Mouse (Mus musculus) G1E (cell line): ENCODE results near the gene AI481877.

Experiments used
- CTCF ChIP-seq: IDR thresholded peaks from 2 replicates; pipeline ENCODE4 v1.5.1; 2012; ENCODE audit warnings: low read depth, low read length, inconsistent platforms, mixed read lengths
- GATA1 ChIP-seq: IDR thresholded peaks from 2 replicates; pipeline ENCODE4 v1.6.1; 2012; ENCODE audit warnings: borderline replicate concordance, low read length, inconsistent platforms, mixed read lengths

DNA sequence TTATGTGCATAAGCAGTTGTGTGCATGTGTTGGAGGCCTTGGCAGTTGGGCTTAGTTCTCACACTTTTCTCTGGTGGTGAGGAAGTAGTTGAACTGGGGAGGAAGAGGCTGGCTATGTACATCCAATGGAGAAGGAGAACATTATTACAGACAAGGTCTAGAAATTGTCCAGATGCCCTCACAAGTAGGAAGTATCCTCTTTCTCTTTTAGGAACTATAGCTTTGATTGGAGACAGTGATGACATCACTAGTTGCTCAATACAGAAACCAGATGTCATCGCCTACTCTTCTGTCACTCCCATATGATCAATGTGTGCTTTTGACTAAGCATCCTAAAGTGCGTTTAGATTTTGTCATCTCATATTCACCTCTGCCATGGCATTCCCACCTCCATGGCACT is 38.8 kb upstream of the AI481877 start:
- TF ChIP-seq CTCF: no peak
- TF ChIP-seq GATA1: no peak
